Mouse (Mus musculus): ENCODE data around the gene Cul7. TPM values are rescaled to one million over a fixed set of nuclear protein-coding genes. Genes with fewer than 3 reads are reported as not detected.

Gene Cul7
- polyA plus RNA-seq, 1 experiment: 44.4 TPM

DNA sequence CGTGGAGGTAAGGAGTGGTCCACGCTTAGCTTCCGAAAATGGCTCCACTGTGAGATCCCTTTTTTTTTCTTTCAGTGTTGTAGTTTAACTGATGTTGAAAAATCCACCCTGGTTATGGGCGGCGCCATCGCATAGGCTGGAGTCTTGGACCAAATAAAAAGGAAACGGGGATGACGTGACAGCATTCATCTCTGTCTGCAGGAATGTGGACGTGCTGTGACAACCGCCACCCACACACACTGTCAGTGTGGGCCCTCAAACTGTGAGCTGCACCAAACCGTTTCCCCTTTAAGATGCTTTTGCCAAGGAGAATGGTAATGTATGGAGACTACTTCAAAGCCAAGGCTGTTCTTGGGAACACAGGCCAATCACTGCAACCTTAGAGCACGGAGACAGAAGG, 44.1 kb upstream of the Cul7 start:
- Histone ChIP-seq H3K4me3 (no peak overlapping the region), H3K27me3 (ENCODE audit: control insufficient read depth, insufficient read depth, insufficient read length) (no peaks in the 10 kb centered on the region), H3K36me3 (ENCODE audit: control insufficient read depth, insufficient read depth) (no peaks in the 10 kb centered on the region), H3K79me2 (ENCODE audit: control insufficient read depth, insufficient read depth) (no peaks in the 10 kb centered on the region), H3ac (ENCODE audit: control insufficient read depth, insufficient read length) (no peak overlapping the region), H3K4me2 (ENCODE audit: low read depth) (no peak overlapping the region)
- TF ChIP-seq MAX (IDR thresholded peaks at IDR 0.05; ENCODE audit: low read depth) (no peak), E2F4 (IDR thresholded peaks at IDR 0.05; ENCODE audit: insufficient read depth) (no peak), REST (IDR thresholded peaks at IDR 0.05; ENCODE audit: insufficient read depth, insufficient read length) (no peak), SRF (IDR thresholded peaks at IDR 0.05; ENCODE audit: control insufficient read depth, insufficient read length, low read depth) (no peak)

- Histone ChIP-seq H3K4me2 (ENCODE audit: low read depth) (no peak overlapping the region), H3K4me3 (no peak overlapping the region), H3K27me3 (ENCODE audit: control insufficient read depth, insufficient read depth, insufficient read length) (no peaks in the 10 kb centered on the region), H3K36me3 (ENCODE audit: control insufficient read depth, insufficient read depth) (no peaks in the 10 kb centered on the region), H3K79me2 (ENCODE audit: control insufficient read depth, insufficient read depth) (no peaks in the 10 kb centered on the region), H3ac (ENCODE audit: control insufficient read depth, insufficient read length) (no peak overlapping the region)
- no peak for TF ChIP-seq CEBPB (IDR thresholded peaks at IDR 0.05; ENCODE audit: insufficient read depth, poor library complexity, severe bottlenecking)
- no peak for TF ChIP-seq MYOG (IDR thresholded peaks at IDR 0.05; ENCODE audit: control insufficient read depth in 1 of 3, insufficient read depth in 1 of 3, insufficient read length in 2 of 3, low read depth in 2 of 3)
- no peak for TF ChIP-seq SRF (IDR thresholded peaks at IDR 0.05; ENCODE audit: control insufficient read depth, insufficient read length, low read depth)
- no peak for TF ChIP-seq TCF3 (IDR thresholded peaks at IDR 0.05; ENCODE audit: insufficient read length, low read depth)
- TF ChIP-seq USF1 (IDR thresholded peaks at IDR 0.05; ENCODE audit: low read depth): no peak
- no peak for TF ChIP-seq MYOD1 (IDR thresholded peaks at IDR 0.05; ENCODE audit: control insufficient read depth in 1 of 3, insufficient read length in 2 of 3, low read depth in 2 of 3)
- TF ChIP-seq REST (IDR thresholded peaks at IDR 0.05; ENCODE audit: insufficient read depth, insufficient read length): no peak
- no peak for TF ChIP-seq MAX (IDR thresholded peaks at IDR 0.05; ENCODE audit: low read depth)
- no peak for TF ChIP-seq TCF12 (IDR thresholded peaks at IDR 0.05; ENCODE audit: insufficient read depth, poor library complexity, severe bottlenecking)
- TF ChIP-seq E2F4 (IDR thresholded peaks at IDR 0.05; ENCODE audit: insufficient read depth): no peak
- no peak for TF ChIP-seq POLR2AphosphoS2 (IDR thresholded peaks at IDR 0.05; ENCODE audit: insufficient read length, low read depth)
Observed at GRCm38 (mm10) chr17:46609721-46610514, 40.2 kb upstream of the Cul7 start.

DNA sequence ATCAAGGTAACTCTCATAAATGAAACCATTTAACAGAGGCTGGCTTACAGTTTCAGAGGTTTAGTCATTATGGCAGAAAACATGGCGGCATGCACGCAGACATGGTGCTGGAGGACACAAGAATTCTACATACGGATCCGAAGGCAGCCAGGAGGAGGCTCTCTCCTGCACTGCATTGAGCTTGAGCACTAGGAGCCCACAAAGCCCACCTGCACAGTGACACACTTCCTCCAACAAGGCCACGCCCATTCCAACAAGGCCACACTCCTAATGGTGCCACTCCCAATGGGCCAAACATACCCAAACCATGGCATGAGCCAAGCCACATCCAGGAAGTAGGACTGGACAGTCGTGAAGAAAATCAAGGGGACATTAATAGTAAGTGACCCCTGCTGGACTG, 38.8 kb upstream of the Cul7 start:
- TF ChIP-seq MYOD1 (IDR thresholded peaks at IDR 0.05; ENCODE audit: control insufficient read depth in 1 of 3, insufficient read length in 2 of 3, low read depth in 2 of 3) (no peak), POLR2AphosphoS2 (IDR thresholded peaks at IDR 0.05; ENCODE audit: insufficient read length, low read depth) (no peak), TCF3 (IDR thresholded peaks at IDR 0.05; ENCODE audit: insufficient read length, low read depth) (no peak), E2F4 (IDR thresholded peaks at IDR 0.05; ENCODE audit: insufficient read depth) (no peak), TCF12 (IDR thresholded peaks at IDR 0.05; ENCODE audit: insufficient read depth, poor library complexity, severe bottlenecking) (no peak), USF1 (IDR thresholded peaks at IDR 0.05; ENCODE audit: low read depth) (no peak), MAX (IDR thresholded peaks at IDR 0.05; ENCODE audit: low read depth) (no peak), CEBPB (IDR thresholded peaks at IDR 0.05; ENCODE audit: insufficient read depth, poor library complexity, severe bottlenecking) (no peak), MYOG (IDR thresholded peaks at IDR 0.05; ENCODE audit: control insufficient read depth in 1 of 3, insufficient read depth in 1 of 3, insufficient read length in 2 of 3, low read depth in 2 of 3) (no peak), POLR2A (IDR thresholded peaks at IDR 0.05; ENCODE audit: insufficient read length, low read depth) (no peak), SRF (IDR thresholded peaks at IDR 0.05; ENCODE audit: control insufficient read depth, insufficient read length, low read depth) (no peak), REST (IDR thresholded peaks at IDR 0.05; ENCODE audit: insufficient read depth, insufficient read length) (no peak)
- H3ac ChIP-seq (ENCODE audit: control insufficient read depth, insufficient read length): no peak overlapping the region
- H3K79me2 ChIP-seq (ENCODE audit: control insufficient read depth, insufficient read depth): no peaks in the 10 kb centered on the region
- H3K27me3 ChIP-seq (ENCODE audit: control insufficient read depth, insufficient read depth, insufficient read length): no peaks in the 10 kb centered on the region
- no peak overlapping the region for H3K4me2 ChIP-seq (ENCODE audit: low read depth)
- H3K4me3 ChIP-seq: no peak overlapping the region
- no peaks in the 10 kb centered on the region for H3K36me3 ChIP-seq (ENCODE audit: control insufficient read depth, insufficient read depth)

DNA sequence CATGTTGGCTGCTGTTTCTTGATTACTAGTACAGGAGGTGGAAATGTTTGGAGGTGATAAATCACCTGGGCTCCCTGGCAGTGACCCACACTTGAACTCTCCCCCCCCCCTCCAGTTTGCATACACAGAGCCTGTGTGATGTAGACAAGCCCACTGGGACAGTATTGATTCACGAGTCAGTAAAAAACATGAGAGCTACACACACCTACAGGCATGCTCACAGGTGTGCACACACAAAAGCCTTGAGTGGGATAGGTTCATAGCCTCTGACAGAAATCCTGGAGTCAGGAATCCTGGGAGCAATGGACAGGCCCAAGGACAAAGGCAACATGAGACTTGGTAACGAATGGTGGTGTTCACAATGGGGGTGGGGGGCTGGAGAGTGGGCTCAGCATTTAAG, 37.9 kb upstream of the Cul7 start:
- H3K79me2 ChIP-seq (ENCODE audit: control insufficient read depth, insufficient read depth): no peaks in the 10 kb centered on the region
- TF ChIP-seq MAX (IDR thresholded peaks at IDR 0.05; ENCODE audit: low read depth) (no peak), USF1 (IDR thresholded peaks at IDR 0.05; ENCODE audit: low read depth) (no peak), SRF (IDR thresholded peaks at IDR 0.05; ENCODE audit: control insufficient read depth, insufficient read length, low read depth) (no peak), CEBPB (IDR thresholded peaks at IDR 0.05; ENCODE audit: insufficient read depth, poor library complexity, severe bottlenecking) (no peak), MYOD1 (IDR thresholded peaks at IDR 0.05; ENCODE audit: control insufficient read depth in 1 of 3, insufficient read length in 2 of 3, low read depth in 2 of 3) (no peak), TCF12 (IDR thresholded peaks at IDR 0.05; ENCODE audit: insufficient read depth, poor library complexity, severe bottlenecking) (no peak), E2F4 (IDR thresholded peaks at IDR 0.05; ENCODE audit: insufficient read depth) (no peak), TCF3 (IDR thresholded peaks at IDR 0.05; ENCODE audit: insufficient read length, low read depth) (no peak), POLR2AphosphoS2 (IDR thresholded peaks at IDR 0.05; ENCODE audit: insufficient read length, low read depth) (no peak), REST (IDR thresholded peaks at IDR 0.05; ENCODE audit: insufficient read depth, insufficient read length) (no peak), POLR2A (IDR thresholded peaks at IDR 0.05; ENCODE audit: insufficient read length, low read depth) (no peak), MYOG (IDR thresholded peaks at IDR 0.05; ENCODE audit: control insufficient read depth in 1 of 3, insufficient read depth in 1 of 3, insufficient read length in 2 of 3, low read depth in 2 of 3) (no peak)
- H3K4me2 ChIP-seq (ENCODE audit: low read depth): no peak overlapping the region
- no peaks in the 10 kb centered on the region for H3K27me3 ChIP-seq (ENCODE audit: control insufficient read depth, insufficient read depth, insufficient read length)
- H3ac ChIP-seq (ENCODE audit: control insufficient read depth, insufficient read length): no peak overlapping the region
- H3K36me3 ChIP-seq (ENCODE audit: control insufficient read depth, insufficient read depth): no peaks in the 10 kb centered on the region
- H3K4me3 ChIP-seq: no peak overlapping the region
